Comparison of ENCODE assay signal across 14 mouse cellular contexts in the genomic region with DNA sequence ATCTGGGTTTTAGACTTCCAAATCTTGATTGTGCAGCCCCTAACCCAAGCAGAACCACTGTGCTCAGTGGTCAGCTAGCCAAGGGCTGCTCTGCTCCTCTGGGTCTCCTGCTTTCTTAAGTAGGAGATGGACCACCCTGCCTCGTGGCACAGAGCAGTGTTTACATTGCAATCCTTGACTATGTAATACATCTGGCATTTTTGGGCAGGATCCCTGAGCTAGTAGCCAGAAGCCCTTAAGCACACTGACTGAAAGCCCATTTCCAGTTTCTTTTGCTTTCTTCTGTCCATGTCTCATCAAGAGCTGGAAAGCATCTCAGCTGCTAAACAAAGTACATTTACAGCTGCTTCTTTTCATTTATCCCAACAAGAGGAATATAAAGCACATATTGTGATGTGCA. TPM values are rescaled to one million over a fixed set of nuclear protein-coding genes. Genes with fewer than 3 reads are reported as not detected.
DNase-seq lines count a peak whose midpoint lies in the region; ATAC-seq lines count a peak whose summit lies in the region.
"Had no signal": no experiment of that assay in that cellular context is flagged by ENCODE, and none has a peak within 500 bp of the region (broad histone marks: within the 10 kb centered on the region; RNA-seq: fewer than 3 reads in every experiment).

No protein-coding gene starts in this region.

- no peaks in the 10 kb centered on the region for H3K36me3 ChIP-seq in forebrain, embryonic 12.5 days (replicated peaks)
- H3K36me3 ChIP-seq in forebrain, embryonic 16.5 days (ENCODE audit: control insufficient read depth, insufficient read depth) = no peaks in the 10 kb centered on the region
- no peaks in the 10 kb centered on the region for H3K36me3 ChIP-seq in midbrain, embryonic 12.5 days
- no peaks in the 10 kb centered on the region for H3K36me3 ChIP-seq in midbrain, embryonic 14.5 days (ENCODE audit: control insufficient read depth, insufficient read depth, low read length)
- H3K36me3 ChIP-seq in intestine, embryonic 15.5 days = no peaks in the 10 kb centered on the region
- H3K36me3 ChIP-seq in stomach, embryonic 15.5 days = no peaks in the 10 kb centered on the region

- ATAC-seq in forebrain, embryonic 12.5 days (ENCODE audit: low FRiP score) = no peak
- ATAC-seq in forebrain, embryonic 16.5 days = no peak
- no peak for ATAC-seq in midbrain, embryonic 12.5 days (ENCODE audit: low FRiP score, low read depth)
- no peak for ATAC-seq in midbrain, embryonic 14.5 days (ENCODE audit: low FRiP score, low TSS enrichment)
- ATAC-seq in intestine, embryonic 15.5 days = no peak
- 0 out of 2 replicates have a peak, but pooled peaks have one; percentile 30 for ATAC-seq in stomach, embryonic 15.5 days (ENCODE audit: insufficient read depth, low FRiP score, low read depth)
- ATAC-seq: Patski had no signal

- WGBS in forebrain, embryonic 12.5 days = 32% methylated on average over 1 of the region's 1 CpGs
- 10% methylated on average over 1 of the region's 1 CpGs for WGBS in forebrain, embryonic 16.5 days
- 37% methylated on average over 1 of the region's 1 CpGs for WGBS in midbrain, embryonic 12.5 days
- 42% methylated on average over 1 of the region's 1 CpGs for WGBS in midbrain, embryonic 14.5 days
- 13% methylated on average over 1 of the region's 1 CpGs for WGBS in intestine, embryonic 15.5 days
- 9% methylated on average over 1 of the region's 1 CpGs for WGBS in stomach, embryonic 15.5 days

- intact Hi-C loops in left cerebral cortex, postnatal 36 days (cut with DNase I) = no loop called here

- no peak overlapping the region for H3K9ac ChIP-seq in forebrain, embryonic 12.5 days
- H3K9ac ChIP-seq in forebrain, embryonic 16.5 days (replicated peaks; ENCODE audit: low read depth, low read length) = no peak overlapping the region
- H3K9ac ChIP-seq in midbrain, embryonic 12.5 days (replicated peaks) = no peak overlapping the region
- H3K9ac ChIP-seq in midbrain, embryonic 14.5 days (replicated peaks; ENCODE audit: low read length) = no peak overlapping the region
- peak overlapping the region; percentile 0; the same call in 1 of the 2 replicates for H3K9ac ChIP-seq in intestine, embryonic 15.5 days
- no peak overlapping the region for H3K9ac ChIP-seq in stomach, embryonic 15.5 days

- H3K27me3 ChIP-seq in forebrain, embryonic 12.5 days = peaks cover 18% of the 10 kb centered on the region
- peaks cover 5% of the 10 kb centered on the region for H3K27me3 ChIP-seq in forebrain, embryonic 16.5 days (replicated peaks; ENCODE audit: control insufficient read depth, insufficient read depth, low read length)
- peaks cover 22% of the 10 kb centered on the region for H3K27me3 ChIP-seq in midbrain, embryonic 12.5 days
- H3K27me3 ChIP-seq in midbrain, embryonic 14.5 days (ENCODE audit: control insufficient read depth, insufficient read depth, low read length) = no peaks in the 10 kb centered on the region
- H3K27me3 ChIP-seq in intestine, embryonic 15.5 days (replicated peaks) = no peaks in the 10 kb centered on the region
- no peaks in the 10 kb centered on the region for H3K27me3 ChIP-seq in stomach, embryonic 15.5 days (replicated peaks)
- H3K27me3 ChIP-seq: megakaryocyte, embryonic 14.5 days; Patski had no signal

- H3K9me3 ChIP-seq in forebrain, embryonic 12.5 days = no peaks in the 10 kb centered on the region
- H3K9me3 ChIP-seq in forebrain, embryonic 16.5 days (ENCODE audit: control insufficient read depth, low read length) = no peaks in the 10 kb centered on the region
- H3K9me3 ChIP-seq in midbrain, embryonic 12.5 days = no peaks in the 10 kb centered on the region
- no peaks in the 10 kb centered on the region for H3K9me3 ChIP-seq in midbrain, embryonic 14.5 days (ENCODE audit: control insufficient read depth, low read length)
- no peaks in the 10 kb centered on the region for H3K9me3 ChIP-seq in intestine, embryonic 15.5 days
- no peaks in the 10 kb centered on the region for H3K9me3 ChIP-seq in stomach, embryonic 15.5 days
- H3K9me3 ChIP-seq: megakaryocyte, embryonic 14.5 days had no signal

- peak overlapping the region; percentile 44 for H3K4me2 ChIP-seq in forebrain, embryonic 12.5 days
- H3K4me2 ChIP-seq in forebrain, embryonic 16.5 days (ENCODE audit: low read length) = no peak overlapping the region
- H3K4me2 ChIP-seq in midbrain, embryonic 12.5 days (replicated peaks) = peak overlapping the region; percentile 40
- no peak overlapping the region for H3K4me2 ChIP-seq in midbrain, embryonic 14.5 days (ENCODE audit: low read length)
- peak overlapping the region; percentile 87 for H3K4me2 ChIP-seq in intestine, embryonic 15.5 days (replicated peaks)
- peak overlapping the region; percentile 83 for H3K4me2 ChIP-seq in stomach, embryonic 15.5 days

- no peak for DNase-seq in midbrain, embryonic 14.5 days
- DNase-seq in left cerebral cortex, postnatal 36 days (ENCODE audit: low spot score in 2 of 2) = no peak
- no peak for DNase-seq in testis, postnatal 14 days (ENCODE audit: low spot score)
- DNase-seq: adrenal gland, postnatal 25 days; B cell, adult 2 months; cerebellum, adult 2 months; kidney, adult 9 months had no signal

- H3K4me1 ChIP-seq in forebrain, embryonic 12.5 days = peaks cover 92% of the 10 kb centered on the region
- H3K4me1 ChIP-seq in forebrain, embryonic 16.5 days (replicated peaks; ENCODE audit: control insufficient read depth, insufficient read depth, low read length) = peaks cover 57% of the 10 kb centered on the region
- peaks cover 98% of the 10 kb centered on the region for H3K4me1 ChIP-seq in midbrain, embryonic 12.5 days
- H3K4me1 ChIP-seq in midbrain, embryonic 14.5 days (ENCODE audit: control insufficient read depth, insufficient read depth, low read length) = peaks cover 60% of the 10 kb centered on the region
- H3K4me1 ChIP-seq in intestine, embryonic 15.5 days (replicated peaks) = peaks cover 52% of the 10 kb centered on the region
- H3K4me1 ChIP-seq in stomach, embryonic 15.5 days = peaks cover 60% of the 10 kb centered on the region

- no peak overlapping the region for H3K4me3 ChIP-seq in forebrain, embryonic 12.5 days (replicated peaks)
- H3K4me3 ChIP-seq in forebrain, embryonic 16.5 days (replicated peaks; ENCODE audit: low read length) = no peak overlapping the region
- no peak overlapping the region; the same call in 1 of the 2 replicates for H3K4me3 ChIP-seq in midbrain, embryonic 12.5 days
- H3K4me3 ChIP-seq in midbrain, embryonic 14.5 days (replicated peaks; ENCODE audit: low read depth, low read length) = no peak overlapping the region
- H3K4me3 ChIP-seq in intestine, embryonic 15.5 days (replicated peaks) = peak overlapping the region; percentile 0; the same call in 1 of the 2 replicates
- H3K4me3 ChIP-seq in stomach, embryonic 15.5 days (replicated peaks) = peak overlapping the region; percentile 13; the same call in 1 of the 2 replicates
- H3K4me3 ChIP-seq: megakaryocyte, embryonic 14.5 days had no signal

- peak overlapping the region; percentile 89 for H3K27ac ChIP-seq in forebrain, embryonic 12.5 days
- H3K27ac ChIP-seq in forebrain, embryonic 16.5 days (ENCODE audit: low read length) = no peak overlapping the region
- H3K27ac ChIP-seq in midbrain, embryonic 12.5 days (replicated peaks) = peak overlapping the region; percentile 86; the same call in 1 of the 2 replicates
- H3K27ac ChIP-seq in midbrain, embryonic 14.5 days (replicated peaks; ENCODE audit: low read depth, low read length) = no peak overlapping the region
- peak overlapping the region; percentile 61 for H3K27ac ChIP-seq in intestine, embryonic 15.5 days
- H3K27ac ChIP-seq in stomach, embryonic 15.5 days = peak overlapping the region; percentile 70

RNA-seq across cellular contexts. Expression of a gene that starts 17.0 kb away (rescaled TPM):
- 24.0 and 24.4 TPM in 2 replicates for polyA plus RNA-seq in forebrain, embryonic 12.5 days (2016; fragmentation: Nextera tagmentation; extraction: Ambion mirVana)
- polyA plus RNA-seq in forebrain, embryonic 16.5 days (2015; fragmentation: Nextera tagmentation; extraction: Ambion mirVana) = 8.0 and 11.2 TPM in 2 replicates
- 18.6 and 24.5 TPM in 2 replicates for polyA plus RNA-seq in midbrain, embryonic 12.5 days (2016; fragmentation: Nextera tagmentation; extraction: Ambion mirVana)
- 17.4 and 17.8 TPM in 2 replicates for polyA plus RNA-seq in midbrain, embryonic 14.5 days (2014; fragmentation: Nextera tagmentation; extraction: Ambion mirVana)
- polyA plus RNA-seq in intestine, embryonic 15.5 days (2015; fragmentation: Nextera tagmentation; extraction: Ambion mirVana) = 30.5 and 34.1 TPM in 2 replicates
- 32.1 and 34.3 TPM in 2 replicates for polyA plus RNA-seq in stomach, embryonic 15.5 days (2015; fragmentation: Nextera tagmentation; extraction: Ambion mirVana)
- total RNA-seq in left cerebral cortex, postnatal 36 days (2021) = 10 to 100 TPM; 40.5 to 51.6 TPM

RNA-seq across cellular contexts. Expression of a gene that starts 59.4 kb away (rescaled TPM):
- polyA plus RNA-seq in forebrain, embryonic 12.5 days (2016; fragmentation: Nextera tagmentation; extraction: Ambion mirVana) = 21.0 and 23.0 TPM in 2 replicates
- polyA plus RNA-seq in forebrain, embryonic 16.5 days (2015; fragmentation: Nextera tagmentation; extraction: Ambion mirVana) = 13.7 and 13.8 TPM in 2 replicates
- 23.5 and 24.8 TPM in 2 replicates for polyA plus RNA-seq in midbrain, embryonic 12.5 days (2016; fragmentation: Nextera tagmentation; extraction: Ambion mirVana)
- 12.6 and 18.1 TPM in 2 replicates for polyA plus RNA-seq in midbrain, embryonic 14.5 days (2014; fragmentation: Nextera tagmentation; extraction: Ambion mirVana)
- polyA plus RNA-seq in intestine, embryonic 15.5 days (2015; fragmentation: Nextera tagmentation; extraction: Ambion mirVana) = 17.1 and 17.7 TPM in 2 replicates
- polyA plus RNA-seq in stomach, embryonic 15.5 days (2015; fragmentation: Nextera tagmentation; extraction: Ambion mirVana) = 17.8 and 18.6 TPM in 2 replicates
- total RNA-seq in left cerebral cortex, postnatal 36 days (2021) = 1 to 10 TPM; 7.1 to 7.7 TPM

Comparison
In these comparisons a context has a peak if more than half of its experiments do, and no peak if none do; other contexts are left out.
1. H3K27ac ChIP-seq: peak in forebrain, embryonic 12.5 days (single experiment), midbrain, embryonic 12.5 days (single experiment), intestine, embryonic 15.5 days (single experiment) and stomach, embryonic 15.5 days (single experiment); none in forebrain, embryonic 16.5 days (single experiment) and midbrain, embryonic 14.5 days (single experiment).
2. H3K4me2 ChIP-seq: peak in forebrain, embryonic 12.5 days (single experiment), midbrain, embryonic 12.5 days (single experiment), intestine, embryonic 15.5 days (single experiment) and stomach, embryonic 15.5 days (single experiment); none in forebrain, embryonic 16.5 days (single experiment) and midbrain, embryonic 14.5 days (single experiment).
3. H3K4me3 ChIP-seq: peak in intestine, embryonic 15.5 days (single experiment) and stomach, embryonic 15.5 days (single experiment); none in forebrain, embryonic 12.5 days (single experiment), forebrain, embryonic 16.5 days (single experiment), midbrain, embryonic 12.5 days (single experiment) and midbrain, embryonic 14.5 days (single experiment).